Mouse (Mus musculus) c-Kit-positive CD71-positive TER-119-negative erythroid progenitor cells, embryonic 14.5 days (primary cell): ENCODE measurements around the gene Med18.
A peak's percentile ranks its signal among the peaks of the same experiment; 100 is the strongest.
"Not testable (repeated sequence)": the region's sequence is repeated elsewhere in the genome, so short reads cannot be mapped to it uniquely, and the experiment has no call there.

ENCODE experiments used
- DNase-seq: peaks from one replicate; pipeline ENCODE4 v3.0.0-alpha.2; 2013; ENCODE audit warnings: low read depth

Gene Med18

DNA sequence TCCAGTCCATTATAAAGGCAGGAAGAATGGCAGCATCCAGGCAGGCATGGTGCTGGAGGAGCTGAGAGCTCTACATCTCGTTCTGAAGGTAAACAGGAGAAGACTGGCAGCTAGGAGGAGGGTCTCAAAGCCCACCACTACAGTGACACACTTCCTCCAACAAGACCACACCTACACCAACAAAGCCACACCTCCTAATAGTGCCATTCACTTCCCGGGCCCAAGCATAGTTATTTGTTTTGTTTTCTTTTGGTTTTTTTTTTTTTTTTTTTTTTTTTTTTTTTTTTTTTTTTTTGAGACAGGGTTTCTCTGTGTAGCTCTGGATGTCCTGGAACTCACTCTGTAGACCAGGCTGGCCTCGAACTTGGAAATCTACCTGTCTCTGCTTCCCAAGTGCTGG, 18.4 kb upstream of the Med18 start:
- not testable (repeated sequence) for DNase-seq

DNA sequence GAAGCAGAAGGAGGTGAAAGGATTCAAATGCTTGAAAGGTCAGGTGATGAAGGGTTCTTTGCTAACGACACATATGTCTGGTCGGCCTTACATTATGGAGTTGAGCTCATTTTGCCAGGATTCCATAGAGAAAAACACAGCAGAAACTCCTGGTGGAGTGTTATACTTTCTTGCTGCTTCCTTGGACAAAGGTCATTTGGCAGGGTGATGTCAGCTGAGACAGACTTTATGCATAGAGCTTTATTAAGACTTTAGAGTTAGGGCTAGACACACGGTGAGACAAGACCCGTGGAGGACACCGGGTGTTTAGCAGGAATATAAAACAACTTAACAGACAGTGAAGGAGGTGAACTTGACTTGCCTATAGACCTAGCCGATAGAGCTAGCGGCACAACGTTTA, 14.1 kb upstream of the Med18 start:
- no peak for DNase-seq

DNA sequence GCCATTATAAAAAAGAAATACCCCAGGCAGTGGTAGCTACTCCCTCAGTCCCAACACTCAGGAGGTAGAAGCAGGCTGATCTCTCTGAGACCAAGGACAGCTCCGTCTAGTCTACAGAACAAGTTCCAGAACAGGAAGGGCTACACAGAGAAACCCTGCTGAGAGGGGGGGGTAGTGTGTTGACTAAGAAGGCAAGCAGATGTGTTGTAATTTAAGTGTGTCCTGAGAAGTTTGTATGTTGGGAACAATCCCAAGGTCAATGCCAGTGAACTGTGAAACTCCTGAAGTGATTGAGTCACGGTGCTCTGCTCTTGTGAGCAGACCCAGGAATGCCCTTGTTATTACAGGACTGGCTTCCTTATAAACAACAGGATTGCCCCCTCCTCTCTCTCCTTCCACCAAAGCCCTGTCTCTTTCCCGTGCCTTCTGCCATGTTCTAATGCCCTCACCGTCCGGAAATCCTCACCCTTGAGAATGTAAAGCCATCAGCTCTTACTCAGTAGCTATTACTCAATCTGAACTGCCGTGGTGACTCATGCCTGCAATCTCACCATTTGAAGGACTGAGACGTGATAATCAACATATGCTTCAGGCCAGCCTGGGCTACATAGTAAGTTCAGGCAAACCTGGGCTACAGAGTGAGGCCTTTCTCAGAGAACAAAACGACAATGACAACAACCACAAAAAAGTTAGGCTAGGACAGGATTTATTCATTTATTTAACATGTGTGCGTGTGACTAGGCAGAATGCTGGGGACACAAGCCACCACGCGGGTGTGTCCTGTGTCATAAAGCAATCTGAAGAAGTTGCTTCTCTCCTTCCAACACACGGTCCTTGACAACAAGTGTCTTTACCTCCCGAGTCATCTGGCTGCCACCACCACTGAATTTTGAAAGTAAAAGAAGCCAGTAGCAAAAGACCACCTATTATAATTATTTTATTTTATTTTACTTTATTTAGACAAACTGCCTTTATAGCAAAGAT, 12.5 kb upstream of the Med18 start:
- DNase-seq: no peak

- no peak for DNase-seq
Measured at GRCm38 (mm10) chr4:132474631-132475030, 10.9 kb upstream of the Med18 start.

GRCm38 (mm10) chr4:132473411-132473810, 9.7 kb upstream of the Med18 start:
- DNase-seq: no peak

GRCm38 (mm10) chr4:132469873-132470272, 6.2 kb upstream of the Med18 start:
- no peak for DNase-seq

- no peak for DNase-seq
Measured at GRCm38 (mm10) chr4:132464255-132464613, 513 bp upstream of the Med18 start.

- DNase-seq: no peak
Measured at GRCm38 (mm10) chr4:132462836-132463235, 885 bp downstream of the Med18 start.

- DNase-seq: no peak
Measured at GRCm38 (mm10) chr4:132460225-132460624, 3.5 kb downstream of the Med18 start.

- no peak for DNase-seq
Measured at GRCm38 (mm10) chr4:132455561-132455960, 8.2 kb downstream of the Med18 start.

- no peak for DNase-seq
Measured at GRCm38 (mm10) chr4:132455146-132455545, 8.6 kb downstream of the Med18 start.

DNA sequence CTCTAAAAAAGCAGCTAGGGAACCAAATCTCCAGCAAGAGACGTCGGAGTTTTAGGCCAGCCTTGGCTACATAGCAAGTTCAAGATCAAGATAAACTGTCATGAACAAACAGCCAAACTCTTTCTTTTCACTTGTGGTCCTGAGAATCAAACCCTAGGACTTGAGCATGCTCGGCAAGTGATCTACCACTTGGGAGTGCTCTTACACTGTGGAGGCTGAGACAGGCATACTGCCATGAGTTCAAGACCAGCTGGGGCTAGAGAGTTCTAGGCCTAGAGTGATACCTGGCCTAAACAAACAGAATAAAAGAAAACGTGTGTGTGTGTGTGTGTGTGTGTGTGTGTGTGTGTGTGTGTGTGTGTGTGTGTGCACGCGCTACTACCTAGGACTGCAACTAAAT, 9.5 kb downstream of the Med18 start:
- no peak for DNase-seq

- no peak for DNase-seq
Measured at GRCm38 (mm10) chr4:132449778-132450177, 13.9 kb downstream of the Med18 start.

- no peak for DNase-seq
Measured at GRCm38 (mm10) chr4:132446105-132446504, 17.6 kb downstream of the Med18 start.

DNA sequence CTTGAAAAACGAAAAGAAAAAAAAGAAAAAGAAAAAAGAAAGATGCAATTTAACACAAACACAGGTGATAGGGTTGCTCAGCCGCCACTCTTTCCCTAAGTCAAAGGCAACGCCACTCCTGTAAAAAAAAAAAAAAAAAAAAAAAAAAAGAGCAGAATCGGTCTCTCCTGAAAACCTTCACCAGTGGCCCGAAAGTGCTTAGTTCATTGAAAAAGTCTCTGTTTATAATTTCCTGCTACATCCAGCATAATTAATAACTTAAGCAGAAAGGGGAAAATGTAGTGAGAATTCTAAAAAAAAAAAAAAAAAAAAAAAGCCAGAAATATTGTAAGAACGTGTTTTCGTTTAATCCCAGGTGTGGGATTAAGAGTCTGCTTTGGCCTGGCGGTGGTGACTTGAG, 19.2 kb downstream of the Med18 start:
- DNase-seq: no peak

DNA sequence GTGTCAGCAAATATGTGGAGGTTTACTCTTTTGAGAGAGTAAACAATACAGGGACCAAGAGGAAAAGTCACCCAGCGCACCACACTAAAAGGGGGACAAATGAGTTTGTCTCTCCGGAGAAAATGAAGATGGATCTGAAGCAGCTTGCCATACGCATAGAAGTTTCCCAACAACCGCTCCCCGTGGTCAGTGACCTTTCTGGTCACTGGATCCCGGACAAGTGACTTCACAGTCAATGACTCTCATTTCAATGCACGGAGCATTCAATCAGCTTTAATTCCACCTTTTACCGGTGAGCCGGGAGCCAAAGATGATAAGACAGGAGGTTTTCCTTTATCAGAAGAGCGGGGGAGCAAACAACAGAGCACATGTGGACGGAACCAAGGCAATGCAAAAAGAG, 25.9 kb downstream of the Med18 start:
- no peak for DNase-seq

DNA sequence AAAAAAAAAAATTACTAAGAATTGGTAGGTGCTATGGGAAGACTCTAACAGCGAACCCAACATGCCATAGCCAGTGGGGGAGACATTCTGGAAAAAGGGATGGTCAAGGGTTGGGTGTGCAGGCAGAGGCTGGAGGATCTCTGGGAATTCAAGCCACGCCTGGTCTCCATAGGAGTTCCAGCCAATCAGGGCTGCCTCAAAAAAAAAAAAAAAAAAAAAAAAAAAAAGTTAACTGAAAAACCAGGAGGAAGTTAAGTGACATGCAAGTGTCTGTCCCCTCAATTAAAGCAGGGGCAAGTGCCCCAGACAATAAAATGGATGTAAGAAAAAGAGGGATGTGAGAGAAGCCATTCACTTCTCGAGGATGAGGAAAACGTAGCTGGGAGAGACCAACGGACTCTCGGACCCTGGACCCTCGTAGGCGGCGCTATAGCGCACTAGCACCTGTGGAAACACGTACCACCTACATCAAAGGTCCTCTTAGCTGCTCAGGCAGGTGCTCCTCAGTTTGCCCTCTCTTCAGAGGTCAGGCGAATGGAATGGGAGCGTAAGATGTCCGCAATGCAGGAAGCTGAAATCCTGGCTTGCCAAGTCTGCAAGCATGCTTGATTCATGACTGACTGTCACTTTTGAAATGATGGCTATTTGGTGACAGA, 30.9 kb downstream of the Med18 start:
- no peak for DNase-seq

- peak; percentile 91 for DNase-seq
Measured at GRCm38 (mm10) chr4:132428022-132428542, 35.6 kb downstream of the Med18 start.

DNA sequence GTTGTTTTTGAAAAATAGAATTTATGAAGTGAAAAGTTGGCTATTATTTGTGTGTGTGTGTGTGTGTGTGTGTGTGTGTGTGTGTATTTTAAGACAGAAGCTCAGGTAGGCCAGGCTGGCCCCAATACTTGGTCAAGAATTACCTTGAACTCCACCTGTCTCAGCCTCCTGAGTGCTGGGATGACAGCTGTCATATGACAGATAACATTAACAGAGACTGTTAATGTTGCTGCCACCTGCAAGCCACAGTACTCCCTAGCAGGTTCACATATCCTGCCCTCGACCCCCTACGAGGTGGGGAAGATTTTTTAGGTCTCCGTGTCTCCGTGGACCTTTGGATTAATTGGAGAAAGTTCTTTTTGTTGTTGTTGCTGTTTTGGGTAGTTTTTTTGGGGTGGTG, 36.2 kb downstream of the Med18 start:
- DNase-seq: no peak

DNA sequence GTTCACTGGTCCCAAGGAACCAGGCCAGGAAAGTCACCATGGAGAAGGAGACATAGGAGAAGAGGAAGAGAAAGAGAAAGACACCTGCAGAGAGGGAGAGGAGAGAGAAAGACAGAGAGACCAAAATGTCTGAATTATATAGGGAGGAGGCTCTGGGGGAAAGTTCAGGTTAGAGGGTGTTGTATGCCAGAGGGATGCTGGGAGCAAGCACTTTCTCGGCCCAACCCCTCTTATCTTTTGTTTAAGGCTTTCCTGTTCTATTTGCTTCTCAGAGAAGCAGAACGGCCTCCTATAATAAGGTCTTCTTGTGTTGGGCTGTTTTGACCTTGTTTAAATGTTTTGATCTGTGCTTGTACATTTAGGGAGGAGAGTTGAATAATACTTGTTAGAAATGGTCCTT, 37.7 kb downstream of the Med18 start:
- no peak for DNase-seq

DNA sequence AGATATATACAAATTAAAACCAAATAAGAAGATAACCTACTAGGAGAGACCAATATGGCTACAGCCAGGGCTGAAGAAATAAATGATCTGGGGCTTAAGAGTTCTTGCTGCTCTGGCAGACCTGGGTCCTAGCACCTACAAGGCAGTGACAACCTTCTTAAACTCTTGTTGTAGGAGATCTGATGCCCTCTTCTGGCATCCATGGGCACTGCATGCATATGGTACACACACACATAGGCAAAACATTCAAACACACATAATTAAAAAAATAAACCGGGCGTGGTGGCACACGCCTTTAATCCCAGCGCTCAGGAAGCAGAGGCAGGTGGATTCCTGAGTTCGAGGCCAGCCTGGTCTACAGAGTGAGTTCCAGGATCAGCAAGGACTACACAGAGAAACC, 39.0 kb downstream of the Med18 start:
- DNase-seq: no peak

DNA sequence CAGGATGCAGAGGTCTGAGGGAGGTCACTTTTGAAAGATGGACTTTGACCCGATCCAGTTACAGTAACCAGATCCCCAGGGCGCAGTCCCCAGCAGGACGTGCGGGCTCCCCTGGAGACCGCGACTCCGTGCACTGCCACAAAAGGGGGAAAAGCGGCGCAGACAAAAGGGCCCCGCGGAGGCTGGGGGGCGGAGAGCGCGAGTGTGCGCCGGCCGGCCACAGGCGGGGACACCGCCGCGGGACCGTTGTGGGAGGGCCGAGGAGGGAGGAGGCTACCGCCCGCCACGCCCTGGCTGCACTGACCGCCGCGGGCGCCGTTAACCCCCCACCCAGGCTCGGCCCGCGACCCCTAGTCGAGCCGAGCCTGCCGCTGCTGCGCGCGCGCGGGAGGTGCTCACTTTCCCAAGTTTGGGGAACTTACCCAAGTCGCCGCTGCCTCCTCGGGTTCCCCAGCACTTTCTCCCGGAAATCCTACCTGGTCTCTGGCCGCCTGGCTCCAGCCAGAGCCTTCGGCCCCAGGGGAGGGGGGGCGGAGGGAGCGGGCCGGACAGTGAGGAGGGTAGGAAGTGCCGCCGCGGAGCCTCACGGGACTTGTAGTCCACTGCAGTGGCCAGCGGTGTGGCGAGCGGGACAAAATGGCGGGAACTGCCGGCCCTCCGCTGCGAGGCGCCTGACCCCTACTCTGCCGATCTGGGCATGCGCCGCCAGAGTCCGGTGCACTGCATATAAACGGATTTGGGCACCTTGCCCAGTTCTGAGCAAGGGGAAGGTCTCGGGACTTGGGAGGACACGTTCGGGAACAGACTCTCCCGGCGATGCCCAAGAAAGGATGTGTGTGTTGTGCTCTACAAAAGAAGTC, 41.6 kb downstream of the Med18 start, which contains the start of gene Phactr4:
TSS of gene Phactr4 (minus strand) at position 567 of the 860 bp plus-strand sequence.
- peak; percentile 64 for DNase-seq
